Mouse (Mus musculus) lung, embryonic 14.5 days (tissue): Measurements from ENCODE around the gene E4f1. TPM values are rescaled to one million over a fixed set of nuclear protein-coding genes. Genes with fewer than 3 reads are reported as not detected.

Experiments used
- ATAC-seq: fragments of 200-750 bp; cut with Nextera tagmentation; 2 replicates; pipeline ENCODE4 v1.8.0; 2017; ENCODE audit warnings: mild to moderate bottlenecking, moderate TSS enrichment, moderate library complexity; ENCODE audit not compliant: insufficient read depth
- DNase-seq: peaks from one replicate; pipeline ENCODE4 v3.0.0-alpha.2; 2015
- H3K27ac ChIP-seq: fragments of 300-500 bp; sonication (generic); 2 replicates; pipeline ENCODE4 v1.5.1; 2014; ENCODE audit warnings: low read depth, mild to moderate bottlenecking, moderate library complexity
- H3K27me3 ChIP-seq: fragments of 300-500 bp; sonication (generic); 2 replicates; pipeline ENCODE4 v1.6.1; 2014; ENCODE audit warnings: low read length, control low read depth; ENCODE audit not compliant: insufficient read depth
- H3K36me3 ChIP-seq: fragments of 300-500 bp; sonication (generic); 2 replicates; pipeline ENCODE4 v1.6.1; 2014; ENCODE audit warnings: control low read depth; ENCODE audit not compliant: insufficient read depth
- H3K4me1 ChIP-seq: fragments of 300-500 bp; sonication (generic); 2 replicates; pipeline ENCODE4 v1.6.1; 2014; ENCODE audit warnings: antibody characterized with exemption, control low read depth; ENCODE audit not compliant: insufficient read depth
- H3K4me2 ChIP-seq: fragments of 300-500 bp; sonication (generic); 2 replicates; pipeline ENCODE4 v1.6.1; 2014; ENCODE audit warnings: mild to moderate bottlenecking
- H3K4me3 ChIP-seq: fragments of 300-500 bp; sonication (generic); 2 replicates; pipeline ENCODE4 v1.5.1; 2014; ENCODE audit warnings: low read depth, low read length
- H3K9ac ChIP-seq: fragments of 300-500 bp; sonication (generic); 2 replicates; pipeline ENCODE4 v1.6.1; 2014
- H3K9me3 ChIP-seq: fragments of 300-500 bp; sonication (generic); 2 replicates; pipeline ENCODE4 v1.6.1; 2016; ENCODE audit warnings: low read depth, low read length, control low read depth
- CTCF ChIP-seq: IDR thresholded peaks from 2 replicates; pipeline ENCODE4 v1.5.1; 2016; ENCODE audit warnings: antibody characterized with exemption, low read depth
- WGBS: fragments of 180-500 bp; shearing (Covaris S2); extraction: QIAGEN DNeasy Blood & Tissue Kit; methylation state at CpG from one replicate; pipeline ENCODE4 v1.1.7; 2014; 5-methylcytosine and 5-hydroxymethylcytosine counted together
- polyA plus RNA-seq: library from polyadenylated mRNA; unstranded; fragments of >200 nt; fragmentation: Nextera tagmentation; extraction: Ambion mirVana; gene quantifications from 2 replicates; pipeline ENCODE4 v1.2.1, GENCODE M21; 2014

E4f1 gene
- polyA plus RNA-seq = 22.3 and 25.2 TPM in 2 replicates

- WGBS = under 1% methylated on average over 74 of the region's 75 CpGs
- H3K4me2 ChIP-seq = peak within 1 kb of the TSS; percentile 98
- H3K27me3 ChIP-seq = no peaks in the 10 kb centered on the region
- no peaks in the 10 kb centered on the region for H3K9me3 ChIP-seq
- H3K27ac ChIP-seq = peak within 1 kb of the TSS; percentile 71
- peak; percentile 99 for ATAC-seq
- peak within 1 kb of the TSS; percentile 85 for H3K4me3 ChIP-seq
- DNase-seq = peak; percentile 100
- peak within 1 kb of the TSS; percentile 81 for H3K9ac ChIP-seq
- H3K36me3 ChIP-seq = peaks cover 24% of the 10 kb centered on the region
- no peak for TF ChIP-seq CTCF
- H3K4me1 ChIP-seq = peaks cover 11% of the 10 kb centered on the region
These were observed at the start of gene E4f1, which contains the start of gene Pgp for GRCm38 (mm10) chr17:24469910-24470602. E4f1 (minus strand) TSS chr17:24470313. Pgp (plus strand) TSS chr17:24470392.

GRCm38 (mm10) chr17:24514270-24515257 is 44.5 kb upstream of the E4f1 start:
- H3K27ac ChIP-seq = peak overlapping the region; percentile 84
- 84% methylated on average over 24 of the region's 24 CpGs for WGBS
- peaks cover 96% of the 10 kb centered on the region for H3K36me3 ChIP-seq
- peak; percentile 66 for ATAC-seq
- H3K4me2 ChIP-seq = peak overlapping the region; percentile 48
- no peak for TF ChIP-seq CTCF
- H3K4me3 ChIP-seq = peak overlapping the region; percentile 24
- no peaks in the 10 kb centered on the region for H3K27me3 ChIP-seq
- peak overlapping the region; percentile 25; the same call in 1 of the 2 replicates for H3K9ac ChIP-seq
- no peaks in the 10 kb centered on the region; the same call in 1 of the 2 replicates for H3K4me1 ChIP-seq
- peak; percentile 55 for DNase-seq
- H3K9me3 ChIP-seq = no peaks in the 10 kb centered on the region

- H3K27me3 ChIP-seq = no peaks in the 10 kb centered on the region
- peak; percentile 79 for DNase-seq
- peak; percentile 79 for TF ChIP-seq CTCF
- no peaks in the 10 kb centered on the region for H3K9me3 ChIP-seq
- WGBS = 53% methylated on average over 5 of the region's 5 CpGs
- no peak overlapping the region for H3K27ac ChIP-seq
- peak; percentile 66; the same call in 1 of the 2 replicates for ATAC-seq
- peak overlapping the region; percentile 24 for H3K4me3 ChIP-seq
- H3K4me2 ChIP-seq = peak overlapping the region; percentile 48
- peaks cover 96% of the 10 kb centered on the region for H3K36me3 ChIP-seq
- H3K4me1 ChIP-seq = no peaks in the 10 kb centered on the region; the same call in 1 of the 2 replicates
- H3K9ac ChIP-seq = no peak overlapping the region
These were observed 43.5 kb upstream of the E4f1 start for GRCm38 (mm10) chr17:24513609-24514008.

GRCm38 (mm10) chr17:24507806-24508460 is 37.8 kb upstream of the E4f1 start:
- no peak for ATAC-seq
- no peaks in the 10 kb centered on the region; the same call in 1 of the 2 replicates for H3K27me3 ChIP-seq
- no peaks in the 10 kb centered on the region for H3K9me3 ChIP-seq
- no peak overlapping the region for H3K9ac ChIP-seq
- H3K4me3 ChIP-seq = no peak overlapping the region
- H3K36me3 ChIP-seq = peaks cover 50% of the 10 kb centered on the region
- TF ChIP-seq CTCF = no peak
- H3K4me1 ChIP-seq = no peaks in the 10 kb centered on the region
- no peak for DNase-seq
- no peak overlapping the region for H3K4me2 ChIP-seq
- H3K27ac ChIP-seq = no peak overlapping the region
- WGBS = 77% methylated on average over 12 of the region's 12 CpGs

- no peak overlapping the region for H3K4me2 ChIP-seq
- ATAC-seq = 0 out of 2 replicates have a peak, but pooled peaks have one; percentile 30
- DNase-seq = no peak
- TF ChIP-seq CTCF = no peak
- no peaks in the 10 kb centered on the region; the same call in 1 of the 2 replicates for H3K27me3 ChIP-seq
- no peaks in the 10 kb centered on the region for H3K4me1 ChIP-seq
- H3K9me3 ChIP-seq = no peaks in the 10 kb centered on the region
- WGBS = 38% methylated on average over 19 of the region's 19 CpGs
- H3K36me3 ChIP-seq = peaks cover 46% of the 10 kb centered on the region
- H3K9ac ChIP-seq = no peak overlapping the region
- H3K4me3 ChIP-seq = 0 out of 2 replicates have a peak overlapping the region, but pooled peaks have one; percentile 4
- no peak overlapping the region for H3K27ac ChIP-seq
These were observed 37.1 kb upstream of the E4f1 start for GRCm38 (mm10) chr17:24507129-24507664.
